In the genomic region with DNA sequence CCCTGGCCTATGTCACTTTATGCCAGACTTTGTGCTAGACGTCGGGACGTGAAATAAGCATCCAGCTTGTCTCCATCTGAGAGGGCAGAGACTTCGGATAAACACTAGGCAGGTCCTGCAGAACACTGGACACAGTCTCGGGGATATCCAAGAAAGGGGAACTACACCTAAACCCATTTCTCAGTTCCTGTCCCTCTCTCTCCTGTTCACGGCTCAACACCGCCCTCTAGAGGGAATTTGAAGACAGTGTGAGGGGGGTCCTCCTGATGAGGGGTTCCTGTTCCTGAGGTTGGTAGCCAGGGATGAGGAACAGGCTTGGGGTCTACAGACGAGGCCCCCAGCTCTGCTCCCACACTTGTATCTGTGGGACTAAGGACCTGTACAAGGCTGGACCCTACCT, we compare ENCODE assay signal across 9 mouse cellular contexts. TPM values are rescaled to one million over a fixed set of nuclear protein-coding genes. Genes with fewer than 3 reads are reported as not detected.
DNase-seq lines count a peak whose midpoint lies in the region; ATAC-seq and TF ChIP-seq lines count a peak whose summit lies in the region.
"Had no signal": no experiment of that assay in that cellular context is flagged by ENCODE, and none has a peak within 500 bp of the region (broad histone marks: within the 10 kb centered on the region; RNA-seq: fewer than 3 reads in every experiment).

No protein-coding gene starts in this region.

- no peaks in the 10 kb centered on the region for H3K36me3 ChIP-seq in forebrain, postnatal 0 days (ENCODE audit: insufficient read depth)
- no peaks in the 10 kb centered on the region for H3K36me3 ChIP-seq in liver, adult 2 months (ENCODE audit: control insufficient read depth, insufficient read depth, low read length)
- H3K36me3 ChIP-seq: lung, embryonic 15.5 days had no signal

- no peak overlapping the region for H3K4me3 ChIP-seq in forebrain, postnatal 0 days (ENCODE audit: low read depth, low read length)
- no peak overlapping the region for H3K4me3 ChIP-seq in liver, adult 2 months (ENCODE audit: insufficient read depth, low read depth, low read length)
- H3K4me3 ChIP-seq in olfactory bulb, adult 2 months (ENCODE audit: insufficient read depth, low read depth, low read length): no peak overlapping the region
- H3K4me3 ChIP-seq: lung, embryonic 15.5 days had no signal

- no peaks in the 10 kb centered on the region for H3K9me3 ChIP-seq in forebrain, postnatal 0 days (ENCODE audit: low read length)
- H3K9me3 ChIP-seq: lung, embryonic 15.5 days had no signal

- peak; percentile 62 to 69 for DNase-seq in cerebellum, postnatal 14 days
- DNase-seq in cerebellum, adult 9-11 months: no peak
- DNase-seq in right cerebral cortex, postnatal 4 days: peak; percentile 52
- DNase-seq in right cerebral cortex, postnatal 36 days (ENCODE audit: low spot score in 2 of 2): no peak
- peak; percentile 80 for DNase-seq in forebrain, postnatal 0 days
- peak; percentile 53 for DNase-seq in liver, adult 2 months (ENCODE audit: extremely low read depth, low read depth, low spot score)
- no peak for DNase-seq in ovary, postnatal 14 days (ENCODE audit: low spot score)

- peak; percentile 92 for TF ChIP-seq CTCF in forebrain, postnatal 0 days (IDR thresholded peaks at IDR 0.05; ENCODE audit: low read depth)
- peak; percentile 73 for TF ChIP-seq CTCF in liver, adult 2 months (IDR thresholded peaks at IDR 0.05; ENCODE audit: low read depth, low read length)
- peak; percentile 68 for TF ChIP-seq CTCF in olfactory bulb, adult 2 months (IDR thresholded peaks at IDR 0.05; ENCODE audit: insufficient read depth, low read depth, low read length)

- H3K79me2 ChIP-seq in liver, adult 2 months (ENCODE audit: control insufficient read depth, insufficient read depth, low read length): peaks cover 20% of the 10 kb centered on the region

- ATAC-seq in forebrain, postnatal 0 days: peak; percentile 28; the same call in 1 of the 2 replicates

- no peak overlapping the region for H3K4me2 ChIP-seq in forebrain, postnatal 0 days (ENCODE audit: low read depth)
- H3K4me2 ChIP-seq: lung, embryonic 15.5 days had no signal

- peaks cover 20% of the 10 kb centered on the region for H3K4me1 ChIP-seq in forebrain, postnatal 0 days (ENCODE audit: insufficient read depth)
- peaks cover 30% of the 10 kb centered on the region for H3K4me1 ChIP-seq in liver, adult 2 months (ENCODE audit: control insufficient read depth, insufficient read depth, low read length)
- H3K4me1 ChIP-seq in olfactory bulb, adult 2 months (ENCODE audit: control insufficient read depth, insufficient read depth, low read length): peaks cover 21% of the 10 kb centered on the region

- TF ChIP-seq POLR2A in liver, adult 2 months (IDR thresholded peaks at IDR 0.05; ENCODE audit: extremely low read depth, insufficient read depth, low read length): no peak
- TF ChIP-seq POLR2A in olfactory bulb, adult 2 months (IDR thresholded peaks at IDR 0.05; ENCODE audit: insufficient read depth, low read depth, low read length): no peak

- no peak overlapping the region for H3K9ac ChIP-seq in forebrain, postnatal 0 days
- H3K9ac ChIP-seq in liver, adult 2 months (ENCODE audit: low read depth, low read length): peak overlapping the region; percentile 35; the same call in 1 of the 2 replicates
- H3K9ac ChIP-seq: lung, embryonic 15.5 days had no signal

- 4% methylated on average over 8 of the region's 8 CpGs for WGBS in forebrain, postnatal 0 days
- WGBS in liver, adult 2 months: 6% methylated on average over 8 of the region's 8 CpGs
- 3% methylated on average over 8 of the region's 8 CpGs for WGBS in olfactory bulb, adult 2 months

- no peaks in the 10 kb centered on the region for H3K27me3 ChIP-seq in forebrain, postnatal 0 days (ENCODE audit: insufficient read depth, low read length)
- no peaks in the 10 kb centered on the region for H3K27me3 ChIP-seq in liver, adult 2 months (ENCODE audit: control insufficient read depth, insufficient read depth, low read length)
- H3K27me3 ChIP-seq: lung, embryonic 15.5 days had no signal

- no peak overlapping the region for H3K27ac ChIP-seq in forebrain, postnatal 0 days (ENCODE audit: low read depth, low read length)
- H3K27ac ChIP-seq in liver, adult 2 months (replicated peaks; ENCODE audit: insufficient read depth, low read depth, low read length): no peak overlapping the region
- no peak overlapping the region for H3K27ac ChIP-seq in olfactory bulb, adult 2 months (ENCODE audit: insufficient read depth, low read depth, low read length)
- H3K27ac ChIP-seq: lung, embryonic 15.5 days had no signal

RNA-seq across cellular contexts. Expression of a gene that starts 2.2 kb away (rescaled TPM):
- 144 and 155 TPM in 2 replicates for total RNA-seq in forebrain, postnatal 0 days (2014; rRNA removed)
- polyA plus RNA-seq in forebrain, postnatal 0 days (2015; fragmentation: Nextera tagmentation; extraction: Ambion mirVana): 135 and 142 TPM in 2 replicates
- total RNA-seq in liver, adult 2 months (2014; rRNA removed): 55.6 and 57.5 TPM in 2 replicates
- 125 and 126 TPM in 2 replicates for polyA plus RNA-seq in liver, adult 2 months (2012; rRNA removed)
- not detected in 2 replicates for polyA plus RNA-seq in olfactory bulb, adult 2 months (2012; ENCODE audit: insufficient read depth, insufficient read length, low replicate concordance, missing spikeins)

RNA-seq across cellular contexts. Expression of a gene that starts 6.4 kb away (rescaled TPM):
- total RNA-seq in forebrain, postnatal 0 days (2014; rRNA removed): not detected in 2 replicates
- polyA plus RNA-seq in forebrain, postnatal 0 days (2015; fragmentation: Nextera tagmentation; extraction: Ambion mirVana): not detected in 2 replicates
- not detected in 2 replicates for total RNA-seq in liver, adult 2 months (2014; rRNA removed)
- polyA plus RNA-seq in liver, adult 2 months (2012; rRNA removed): 0.62 and 0.90 TPM in 2 replicates
- polyA plus RNA-seq in olfactory bulb, adult 2 months (2012; ENCODE audit: insufficient read depth, insufficient read length, low replicate concordance, missing spikeins): not detected in 2 replicates
- polyA plus RNA-seq: lung, embryonic 15.5 days had no signal

RNA-seq across cellular contexts. Expression of a gene that starts 36.7 kb away (rescaled TPM):
- total RNA-seq in forebrain, postnatal 0 days (2014; rRNA removed): 19.3 and 22.9 TPM in 2 replicates
- polyA plus RNA-seq in forebrain, postnatal 0 days (2015; fragmentation: Nextera tagmentation; extraction: Ambion mirVana): 11.7 and 16.3 TPM in 2 replicates
- total RNA-seq in liver, adult 2 months (2014; rRNA removed): 6.5 and 7.0 TPM in 2 replicates
- polyA plus RNA-seq in liver, adult 2 months (2012; rRNA removed): 8.0 and 8.7 TPM in 2 replicates
- polyA plus RNA-seq in olfactory bulb, adult 2 months (2012; ENCODE audit: insufficient read depth, insufficient read length, low replicate concordance, missing spikeins): not detected in 2 replicates

RNA-seq across cellular contexts. Expression of a gene that starts 36.7 kb away (rescaled TPM):
- total RNA-seq in forebrain, postnatal 0 days (2014; rRNA removed): 32.0 and 36.5 TPM in 2 replicates
- polyA plus RNA-seq in forebrain, postnatal 0 days (2015; fragmentation: Nextera tagmentation; extraction: Ambion mirVana): 24.6 and 27.3 TPM in 2 replicates
- total RNA-seq in liver, adult 2 months (2014; rRNA removed): 27.9 and 30.5 TPM in 2 replicates
- polyA plus RNA-seq in liver, adult 2 months (2012; rRNA removed): 54.9 and 65.2 TPM in 2 replicates
- not detected in 2 replicates for polyA plus RNA-seq in olfactory bulb, adult 2 months (2012; ENCODE audit: insufficient read depth, insufficient read length, low replicate concordance, missing spikeins)

Comparison
In these comparisons a context has a peak if more than half of its experiments do, and no peak if none do; other contexts are left out.
1. DNase-seq: peak in cerebellum, postnatal 14 days (2 of 2), right cerebral cortex, postnatal 4 days (single experiment), forebrain, postnatal 0 days (single experiment) and liver, adult 2 months (single experiment); none in cerebellum, adult 9-11 months (single experiment), right cerebral cortex, postnatal 36 days (0 of 2) and ovary, postnatal 14 days (single experiment).
2. Peak in every context shown above with its lines, with median percentiles within 50 percentile points of each other: CTCF ChIP-seq.